24 mouse cellular contexts compared by ENCODE assay signal in genomic region chr5:115070457-115070856, GRCm38 (mm10). TPM values are rescaled to one million over a fixed set of nuclear protein-coding genes. Genes with fewer than 3 reads are reported as not detected.
DNase-seq lines count a peak whose midpoint lies in the region; ATAC-seq lines count a peak whose summit lies in the region.
"Had no signal": no experiment of that assay in that cellular context is flagged by ENCODE, and none has a peak within 500 bp of the region (broad histone marks: within the 10 kb centered on the region; RNA-seq: fewer than 3 reads in every experiment).

No protein-coding gene starts in this region.

- H3K9me3 ChIP-seq in heart, embryonic 11.5 days (replicated peaks; ENCODE audit: control insufficient read depth, low read length), result no peaks in the 10 kb centered on the region
- H3K9me3 ChIP-seq in liver, embryonic 15.5 days (replicated peaks), result no peaks in the 10 kb centered on the region
- H3K9me3 ChIP-seq: embryonic facial prominence, embryonic 13.5 days; hindbrain, embryonic 15.5 days; midbrain, embryonic 10.5 days; stomach, embryonic 15.5 days had no signal

- H3K4me2 ChIP-seq in heart, embryonic 11.5 days, result no peak overlapping the region
- H3K4me2 ChIP-seq in liver, embryonic 15.5 days, result peak overlapping the region; percentile 62
- H3K4me2 ChIP-seq: hindbrain, embryonic 15.5 days; stomach, embryonic 15.5 days had no signal

- intact Hi-C loops in heart, postnatal 14 days (cut with DNase I), result no loop called here

- peaks cover 55% of the 10 kb centered on the region for H3K4me1 ChIP-seq in heart, embryonic 11.5 days (ENCODE audit: control insufficient read depth, insufficient read depth, low read length)
- peaks cover 95% of the 10 kb centered on the region for H3K4me1 ChIP-seq in liver, embryonic 15.5 days (replicated peaks)
- H3K4me1 ChIP-seq: midbrain, embryonic 10.5 days had no signal

- H3K27ac ChIP-seq in heart, embryonic 11.5 days (ENCODE audit: low read depth, low read length), result peak overlapping the region; percentile 7; the same call in 1 of the 2 replicates
- peak overlapping the region; percentile 96 for H3K27ac ChIP-seq in liver, embryonic 15.5 days (replicated peaks)
- H3K27ac ChIP-seq: hindbrain, embryonic 15.5 days; midbrain, embryonic 10.5 days had no signal

- DNase-seq in heart, postnatal 14 days, result no peak
- DNase-seq in spleen, postnatal 10 days (ENCODE audit: low spot score in 2 of 2), result peak; percentile 40 to 41
- no peak for DNase-seq in spleen, adult 18-20 months
- no peak for DNase-seq in cerebellum, adult 18-20 months
- DNase-seq: adrenal gland, postnatal 36 days; cerebellum, adult 2 months; cerebellum, postnatal 25 days; heart, postnatal 4 days; lung, postnatal 4 days; thymus, postnatal 36 days had no signal

- H3K27me3 ChIP-seq in heart, embryonic 11.5 days (ENCODE audit: control insufficient read depth, insufficient read depth, low read length), result no peaks in the 10 kb centered on the region
- no peaks in the 10 kb centered on the region for H3K27me3 ChIP-seq in liver, embryonic 15.5 days
- H3K27me3 ChIP-seq: embryonic facial prominence, embryonic 13.5 days; hindbrain, embryonic 15.5 days; stomach, embryonic 15.5 days had no signal

- 86% methylated on average over 2 of the region's 2 CpGs for WGBS in heart, embryonic 11.5 days (ENCODE audit: insufficient replicate concordance)
- WGBS in liver, embryonic 15.5 days (ENCODE audit: insufficient replicate concordance), result 73% methylated on average over 2 of the region's 2 CpGs

- H3K4me3 ChIP-seq in heart, embryonic 11.5 days (ENCODE audit: low read depth, low read length), result no peak overlapping the region
- H3K4me3 ChIP-seq in liver, embryonic 15.5 days (replicated peaks), result no peak overlapping the region
- H3K4me3 ChIP-seq: embryonic facial prominence, embryonic 13.5 days; hindbrain, embryonic 15.5 days; midbrain, embryonic 10.5 days; stomach, embryonic 15.5 days had no signal

- no peak for ATAC-seq in heart, embryonic 11.5 days (replicated peaks; ENCODE audit: insufficient number of reproducible peaks, low FRiP score, low TSS enrichment)
- ATAC-seq in liver, embryonic 15.5 days (ENCODE audit: insufficient read depth), result peak; percentile 34
- ATAC-seq in activated CD4-positive, CD25-positive, alpha-beta regulatory T cell, adult 4 months, result no peak
- ATAC-seq: CD4-positive, CD25-positive, alpha-beta regulatory T cell, adult 4 months; forebrain, embryonic 14.5 days; midbrain, embryonic 16.5 days had no signal

- no peak overlapping the region for H3K9ac ChIP-seq in heart, embryonic 11.5 days (ENCODE audit: low read depth, low read length)
- peak overlapping the region; percentile 22; the same call in 1 of the 2 replicates for H3K9ac ChIP-seq in liver, embryonic 15.5 days
- H3K9ac ChIP-seq: embryonic facial prominence, embryonic 13.5 days; hindbrain, embryonic 15.5 days; stomach, embryonic 15.5 days had no signal

- H3K36me3 ChIP-seq in heart, embryonic 11.5 days (ENCODE audit: control insufficient read depth, insufficient read depth, low read length), result no peaks in the 10 kb centered on the region; the same call in none of the 2 replicates
- peaks cover 19% of the 10 kb centered on the region for H3K36me3 ChIP-seq in liver, embryonic 15.5 days (replicated peaks)

RNA-seq across cellular contexts. Expression of gene Gm10401, which starts 27.6 kb away (rescaled TPM):
- 19.1 and 19.2 TPM in 2 replicates for polyA plus RNA-seq in heart, embryonic 11.5 days (2014; fragmentation: Nextera tagmentation; extraction: Ambion mirVana)
- not detected for total RNA-seq in heart, postnatal 14 days (2021)
- 7.9 and 11.4 TPM in 2 replicates for polyA plus RNA-seq in liver, embryonic 15.5 days (2015; fragmentation: Nextera tagmentation; extraction: Ambion mirVana)
- polyA plus RNA-seq in activated CD4-positive, CD25-positive, alpha-beta regulatory T cell, adult 4 months (2017; shearing (Covaris generic)), result 10 to 100 TPM; 11.7 to 19.1 TPM
- total RNA-seq: adrenal gland, adult 18-20 months; adrenal gland, postnatal 36 days; gastrocnemius, adult 8-10 months; heart, postnatal 4 days; left cerebral cortex, postnatal 14 days had no signal
- polyA plus RNA-seq: cerebellum, adult 2 months; frontal cortex, adult 2 months had no signal

RNA-seq across cellular contexts. Expression of gene Acads, which starts 48.7 kb away (rescaled TPM):
- polyA plus RNA-seq in heart, embryonic 11.5 days (2014; fragmentation: Nextera tagmentation; extraction: Ambion mirVana), result 45.5 and 75.6 TPM in 2 replicates
- total RNA-seq in heart, postnatal 14 days (2021), result 100 to 1,000 TPM; 196 to 208 TPM
- 49.8 and 53.6 TPM in 2 replicates for polyA plus RNA-seq in liver, embryonic 15.5 days (2015; fragmentation: Nextera tagmentation; extraction: Ambion mirVana)
- 10 to 100 TPM; 14.7 to 24.1 TPM for polyA plus RNA-seq in activated CD4-positive, CD25-positive, alpha-beta regulatory T cell, adult 4 months (2017; shearing (Covaris generic))

RNA-seq across cellular contexts. Expression of gene Sppl3, which starts 59.5 kb away (rescaled TPM):
- polyA plus RNA-seq in heart, embryonic 11.5 days (2014; fragmentation: Nextera tagmentation; extraction: Ambion mirVana), result 15.5 and 18.6 TPM in 2 replicates
- total RNA-seq in heart, postnatal 14 days (2021), result 10 to 100 TPM; 40.6 to 42.5 TPM
- polyA plus RNA-seq in liver, embryonic 15.5 days (2015; fragmentation: Nextera tagmentation; extraction: Ambion mirVana), result 7.9 and 12.1 TPM in 2 replicates
- polyA plus RNA-seq in activated CD4-positive, CD25-positive, alpha-beta regulatory T cell, adult 4 months (2017; shearing (Covaris generic)), result 10 to 100 TPM; 12.2 to 13.3 TPM

Comparison
In these comparisons a context has a peak if more than half of its experiments do, and no peak if none do; other contexts are left out.
1. DNase-seq: peak in spleen, postnatal 10 days (2 of 2); none in heart, postnatal 14 days (0 of 2), spleen, adult 18-20 months (0 of 2) and cerebellum, adult 18-20 months (0 of 2).